Mouse (Mus musculus) lung, postnatal 0 days (tissue): ENCODE results near the gene Armh1. TPM values are rescaled to one million over a fixed set of nuclear protein-coding genes. Genes with fewer than 3 reads are reported as not detected.

ENCODE experiments used
- ATAC-seq: fragments of 200-750 bp; cut with Nextera tagmentation; 2 replicates; pipeline ENCODE4 v1.8.0; 2017; ENCODE audit warnings: moderate library complexity
- DNase-seq: peaks from one replicate; pipeline ENCODE4 v3.0.0-alpha.2; 2016; ENCODE audit warnings: low spot score
- H3K27ac ChIP-seq: fragments of 300-500 bp; sonication (generic); 2 replicates; pipeline ENCODE4 v1.5.1; 2014; ENCODE audit warnings: antibody characterized with exemption, mild to moderate bottlenecking, low read length, mixed read lengths
- H3K27me3 ChIP-seq: fragments of 300-500 bp; sonication (generic); replicated peaks from 2 replicates; pipeline ENCODE4 v1.6.1; 2014; ENCODE audit warnings: low read length, mixed read lengths; ENCODE audit not compliant: insufficient read depth
- H3K36me3 ChIP-seq: fragments of 300-500 bp; sonication (generic); 2 replicates; pipeline ENCODE4 v1.6.1; 2014; ENCODE audit warnings: low read length, mixed read lengths; ENCODE audit not compliant: insufficient read depth
- H3K4me1 ChIP-seq: fragments of 300-500 bp; sonication (generic); 2 replicates; pipeline ENCODE4 v1.6.1; 2014; ENCODE audit warnings: antibody characterized with exemption, low read depth, low read length, mixed read lengths; ENCODE audit not compliant: insufficient read depth
- H3K4me2 ChIP-seq: fragments of 300-500 bp; sonication (generic); replicated peaks from 2 replicates; pipeline ENCODE4 v1.6.1; 2014; ENCODE audit warnings: low read depth, mild to moderate bottlenecking, low read length, moderate library complexity, mixed read lengths
- H3K4me3 ChIP-seq: fragments of 300-500 bp; sonication (generic); 2 replicates; pipeline ENCODE4 v1.5.1; 2014; ENCODE audit warnings: low read depth, low read length
- H3K9ac ChIP-seq: fragments of 300-500 bp; sonication (generic); replicated peaks from 2 replicates; pipeline ENCODE4 v1.6.1; 2014; ENCODE audit warnings: low read depth, mild to moderate bottlenecking
- H3K9me3 ChIP-seq: fragments of 300-500 bp; sonication (generic); 2 replicates; pipeline ENCODE4 v1.6.1; 2016; ENCODE audit warnings: low read length, mixed read lengths
- CTCF ChIP-seq: IDR thresholded peaks from 2 replicates; pipeline ENCODE4 v1.5.1; 2016; ENCODE audit warnings: antibody characterized with exemption, mild to moderate bottlenecking
- EP300 ChIP-seq: IDR thresholded peaks from 2 replicates; pipeline ENCODE4 v1.6.1; 2016; ENCODE audit warnings: antibody characterized with exemption, mild to moderate bottlenecking, control low read depth
- WGBS: fragments of 180-500 bp; shearing (Covaris S2); extraction: QIAGEN DNeasy Blood & Tissue Kit; methylation state at CpG from one replicate; pipeline ENCODE4 v1.1.7; 2014; 5-methylcytosine and 5-hydroxymethylcytosine counted together
- polyA plus RNA-seq: library from polyadenylated mRNA; unstranded; fragments of >200 nt; fragmentation: Nextera tagmentation; extraction: Ambion mirVana; gene quantifications from 2 replicates; pipeline ENCODE4 v1.2.1, GENCODE M21; 2015

Armh1 gene
- polyA plus RNA-seq, 1 experiment from 2014 or later: 3.8 TPM

DNA sequence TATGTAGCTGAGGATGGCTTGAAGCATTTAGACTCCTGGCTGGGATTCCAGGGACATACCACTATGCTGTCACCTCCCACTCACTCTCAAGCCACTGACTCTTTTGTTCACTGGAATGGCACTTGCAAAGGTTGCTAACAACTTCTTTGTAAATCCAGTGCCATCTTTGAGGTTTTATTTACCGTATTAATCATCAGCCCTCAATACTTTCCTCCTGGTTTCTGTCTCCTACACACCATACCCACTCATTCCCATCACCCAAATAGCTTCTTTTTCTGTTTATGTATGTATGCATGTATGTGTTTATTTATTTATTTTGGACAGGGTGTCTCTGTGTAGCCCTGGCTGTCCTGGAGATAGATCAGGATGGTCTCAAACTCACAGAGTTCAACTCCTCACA is 943 bp downstream of the Armh1 start:
- no peak overlapping the region for H3K4me3 ChIP-seq
- WGBS: 77% methylated on average over 1 of the region's 1 CpGs

DNA sequence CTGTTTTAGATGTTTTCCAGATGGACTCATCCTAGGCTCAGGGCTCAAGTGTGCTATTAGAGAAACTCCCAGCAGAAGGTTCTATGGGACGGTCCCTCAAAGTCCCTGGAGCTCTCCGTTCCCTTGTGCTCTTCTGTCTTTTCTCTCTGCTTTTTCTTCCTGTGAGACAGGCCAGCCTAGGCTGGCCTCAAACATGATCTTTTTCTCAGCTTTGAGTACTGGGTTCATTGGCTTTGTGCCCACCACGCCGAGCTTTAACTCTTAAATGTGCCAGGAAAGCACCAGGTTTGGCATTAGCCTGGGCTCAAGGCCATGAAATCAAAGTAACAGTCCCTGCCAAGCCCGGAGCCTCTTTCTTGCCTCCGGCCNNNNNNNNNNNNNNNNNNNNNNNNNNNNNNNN is 11.1 kb downstream of the Armh1 start:
- no peaks in the 10 kb centered on the region for H3K27me3 ChIP-seq
- DNase-seq: peak; percentile 11
- no peaks in the 10 kb centered on the region; the same call in 1 of the 2 replicates for H3K4me1 ChIP-seq
- H3K36me3 ChIP-seq: no peaks in the 10 kb centered on the region
- no peak overlapping the region for H3K4me3 ChIP-seq
- no peak overlapping the region for H3K9ac ChIP-seq
- H3K27ac ChIP-seq: no peak overlapping the region
- no peaks in the 10 kb centered on the region for H3K9me3 ChIP-seq
- 61% methylated on average over 6 of the region's 6 CpGs for WGBS
- no peak overlapping the region for H3K4me2 ChIP-seq
- no peak for ATAC-seq
- TF ChIP-seq EP300: no peak
- no peak for TF ChIP-seq CTCF

More for the DNA sequence above, 943 bp downstream of the Armh1 start:
- ATAC-seq (no peak), DNase-seq (no peak)
- Histone ChIP-seq H3K27ac (no peak overlapping the region), H3K27me3 (no peaks in the 10 kb centered on the region), H3K9ac (no peak overlapping the region), H3K4me2 (peak overlapping the region; percentile 85; the same call in 1 of the 2 replicates), H3K9me3 (no peaks in the 10 kb centered on the region), H3K36me3 (no peaks in the 10 kb centered on the region), H3K4me1 (peaks cover 7% of the 10 kb centered on the region; the same call in 1 of the 2 replicates)
- TF ChIP-seq EP300 (no peak), CTCF (no peak)

DNA sequence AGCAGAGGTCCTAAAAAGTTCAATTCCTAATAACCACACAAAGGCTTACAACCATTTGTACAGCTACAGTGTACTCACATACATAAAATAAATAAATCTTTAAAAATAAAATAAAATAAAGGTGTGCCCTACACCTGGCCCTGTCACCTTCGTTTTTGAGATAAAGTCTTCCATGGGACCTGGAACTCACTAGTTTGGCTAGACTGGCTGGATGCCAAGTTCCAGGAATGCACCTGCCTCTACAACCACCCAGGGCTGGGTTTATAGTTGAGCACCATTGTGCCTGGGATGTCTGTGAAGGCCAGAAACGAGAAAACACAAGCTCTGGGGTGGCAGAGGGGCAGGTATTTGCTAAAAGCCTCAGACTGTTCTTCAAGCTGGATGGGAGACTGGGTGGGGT is 12.8 kb downstream of the Armh1 start:
- Histone ChIP-seq H3K4me2 (no peak overlapping the region), H3K9me3 (no peaks in the 10 kb centered on the region), H3K4me1 (no peaks in the 10 kb centered on the region; the same call in 1 of the 2 replicates), H3K4me3 (no peak overlapping the region), H3K27me3 (no peaks in the 10 kb centered on the region), H3K36me3 (no peaks in the 10 kb centered on the region), H3K27ac (no peak overlapping the region), H3K9ac (no peak overlapping the region)
- ATAC-seq (no peak), DNase-seq (peak; percentile 32)
- TF ChIP-seq CTCF (no peak), EP300 (no peak)
- WGBS: 29% methylated on average over 2 of the region's 2 CpGs

DNA sequence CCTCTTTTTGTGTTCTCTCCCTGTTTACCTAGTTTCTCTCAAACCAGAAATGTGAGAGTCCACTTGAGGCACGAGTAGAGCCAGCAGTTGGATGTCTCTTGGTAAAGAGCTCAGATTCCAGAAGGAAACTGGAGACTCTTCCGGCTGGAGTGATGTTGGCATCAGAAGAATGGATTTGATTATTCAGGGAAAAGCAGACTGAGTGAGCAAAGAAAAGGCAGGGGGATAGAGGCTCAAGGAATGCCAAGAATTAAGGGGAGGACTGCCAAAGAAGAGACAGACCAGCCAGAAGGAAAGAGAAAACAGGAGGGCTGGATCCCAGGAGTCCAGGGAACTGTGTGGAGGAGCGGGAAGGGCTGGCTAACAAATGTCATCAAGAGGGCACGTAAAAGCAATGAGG is 16.1 kb downstream of the Armh1 start:
- peak; percentile 9; the same call in 1 of the 2 replicates for ATAC-seq
- Histone ChIP-seq H3K27ac (no peak overlapping the region), H3K4me2 (no peak overlapping the region), H3K9ac (no peak overlapping the region), H3K27me3 (no peaks in the 10 kb centered on the region), H3K36me3 (no peaks in the 10 kb centered on the region), H3K9me3 (no peaks in the 10 kb centered on the region), H3K4me1 (no peaks in the 10 kb centered on the region), H3K4me3 (no peak overlapping the region)
- peak; percentile 51 for DNase-seq
- TF ChIP-seq CTCF (no peak), EP300 (no peak)
- 25% methylated on average over 4 of the region's 4 CpGs for WGBS

DNA sequence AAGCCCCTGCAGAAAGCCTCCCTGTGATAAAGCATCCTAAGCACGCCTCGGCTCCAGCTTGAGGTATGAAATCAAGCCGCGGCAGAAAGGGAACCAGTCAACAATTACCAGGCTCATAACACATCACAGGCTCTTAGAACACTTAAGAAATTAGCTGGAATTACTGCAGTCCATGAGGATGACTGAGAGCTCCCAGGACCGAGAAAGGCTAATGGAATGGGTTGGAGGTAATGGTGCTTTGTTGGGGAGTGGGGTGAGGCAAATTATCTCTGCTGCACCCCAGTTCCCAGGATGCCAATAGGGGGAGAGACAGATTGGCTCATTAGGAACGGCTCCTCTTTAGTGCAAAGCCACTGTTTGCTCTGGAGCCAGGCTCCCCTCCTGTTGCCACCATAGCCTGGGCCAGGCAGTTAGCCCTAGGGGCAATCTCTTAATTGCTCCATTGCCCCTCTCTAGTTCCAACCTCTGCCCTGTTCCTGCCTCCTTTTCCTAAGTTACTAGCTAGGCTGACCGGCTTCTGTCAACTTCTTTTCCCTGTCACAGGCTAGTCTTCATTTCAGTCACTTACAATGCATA is 17.7 kb downstream of the Armh1 start:
- DNase-seq (no peak), ATAC-seq (no peak)
- WGBS: 72% methylated on average over 7 of the region's 7 CpGs

DNA sequence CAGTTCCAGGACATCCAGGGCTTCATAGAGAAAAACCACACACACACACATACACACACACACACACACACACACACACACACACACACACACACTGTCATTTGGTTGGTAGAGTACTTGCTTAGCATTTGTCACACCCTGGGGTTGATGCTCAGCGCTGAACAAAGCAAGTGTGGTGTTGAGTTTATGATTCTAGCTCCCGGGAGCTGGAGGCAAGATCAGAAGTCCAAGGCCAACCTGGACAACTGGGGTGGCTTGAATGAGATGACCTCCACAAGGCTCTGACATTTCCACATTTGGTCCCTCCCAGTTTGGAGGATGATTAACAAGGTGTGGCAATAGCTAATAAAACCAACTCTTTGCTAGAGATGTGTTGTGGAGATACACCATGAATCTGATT is 20.7 kb downstream of the Armh1 start:
- Histone ChIP-seq H3K4me1 (no peaks in the 10 kb centered on the region), H3K27ac (no peak overlapping the region), H3K4me3 (no peak overlapping the region), H3K36me3 (no peaks in the 10 kb centered on the region), H3K27me3 (no peaks in the 10 kb centered on the region), H3K9ac (no peak overlapping the region), H3K4me2 (no peak overlapping the region), H3K9me3 (no peaks in the 10 kb centered on the region)
- 84% methylated on average over 2 of the region's 2 CpGs for WGBS
- TF ChIP-seq CTCF (no peak), EP300 (no peak)
- ATAC-seq: no peak
- no peak for DNase-seq

More for the DNA sequence above, 17.7 kb downstream of the Armh1 start:
- H3K4me2 ChIP-seq: no peak overlapping the region
- H3K4me3 ChIP-seq: no peak overlapping the region
- no peak overlapping the region for H3K9ac ChIP-seq
- no peaks in the 10 kb centered on the region for H3K36me3 ChIP-seq
- H3K9me3 ChIP-seq: no peaks in the 10 kb centered on the region
- no peak overlapping the region for H3K27ac ChIP-seq
- H3K4me1 ChIP-seq: no peaks in the 10 kb centered on the region
- no peak for TF ChIP-seq CTCF
- no peak for TF ChIP-seq EP300
- H3K27me3 ChIP-seq: no peaks in the 10 kb centered on the region
